Mouse (Mus musculus) brain, embryonic 14.5 days (tissue): ENCODE measurements around the gene Fgr.

ENCODE experiments used
- CTCF ChIP-seq: fragments of 200-500 bp; IDR thresholded peaks from 2 replicates; pipeline ENCODE4 v1.5.1; 2012; ENCODE audit warnings: inconsistent platforms, mild to moderate bottlenecking, moderate library complexity, borderline replicate concordance; ENCODE audit not compliant: insufficient read depth, insufficient read length; ENCODE audit errors: extremely low read depth
- POLR2A ChIP-seq: fragments of 200-500 bp; IDR thresholded peaks from 2 replicates; pipeline ENCODE4 v1.6.1; 2012; ENCODE audit warnings: mild to moderate bottlenecking, inconsistent platforms, borderline replicate concordance; ENCODE audit not compliant: poor library complexity, insufficient read depth, insufficient read length, severe bottlenecking; ENCODE audit errors: extremely low read depth

DNA sequence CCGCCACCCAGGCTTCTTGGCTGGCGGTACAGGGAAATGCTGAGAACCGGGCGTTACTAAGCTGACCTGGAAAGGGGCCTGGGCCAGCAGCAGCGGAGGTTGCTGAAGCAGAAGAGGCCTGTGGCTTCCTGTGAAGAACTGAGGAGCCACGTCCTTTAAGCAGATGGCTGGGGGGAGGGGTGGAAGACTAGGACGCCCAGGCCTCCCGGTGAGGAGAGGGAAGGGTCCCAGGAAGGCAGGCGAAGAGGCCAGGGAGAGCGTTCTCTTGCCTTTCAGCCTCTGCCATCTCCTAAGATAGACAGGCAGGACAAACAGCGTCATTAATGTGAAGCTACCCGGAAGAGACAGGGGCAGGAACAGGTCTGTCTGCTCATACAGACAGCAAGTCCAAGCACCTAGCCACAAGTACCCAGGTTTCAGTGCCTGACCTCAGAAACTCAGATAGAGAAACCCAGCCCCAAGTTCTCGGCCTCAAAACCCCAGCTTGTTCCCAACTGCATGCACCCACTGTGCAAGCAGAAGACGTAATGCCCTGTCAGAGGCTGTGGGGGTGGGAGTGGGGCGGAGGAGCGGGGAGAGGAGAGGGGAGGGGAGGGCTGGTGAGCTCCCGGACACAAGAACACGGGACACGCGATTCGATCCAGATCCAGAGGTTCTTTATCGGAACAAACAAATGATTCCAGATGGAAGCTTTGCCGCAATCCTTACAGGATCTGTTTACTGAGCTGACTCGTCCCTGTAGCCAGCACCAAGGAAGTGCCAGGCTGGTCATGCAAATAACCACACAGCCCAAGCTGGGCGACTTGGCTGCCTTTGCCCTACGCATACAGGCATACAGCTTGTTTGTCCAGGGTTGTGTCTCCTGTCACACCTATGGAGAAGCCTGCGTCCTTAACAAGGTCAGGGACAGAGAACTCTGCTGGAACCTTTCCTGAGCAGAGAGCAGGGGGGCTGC is 27.6 kb upstream of the Fgr start:
- no peak for TF ChIP-seq POLR2A
- no peak for TF ChIP-seq CTCF
